Mouse (Mus musculus): ENCODE data around the gene Ttll1.

The Ttll1 gene

DNA sequence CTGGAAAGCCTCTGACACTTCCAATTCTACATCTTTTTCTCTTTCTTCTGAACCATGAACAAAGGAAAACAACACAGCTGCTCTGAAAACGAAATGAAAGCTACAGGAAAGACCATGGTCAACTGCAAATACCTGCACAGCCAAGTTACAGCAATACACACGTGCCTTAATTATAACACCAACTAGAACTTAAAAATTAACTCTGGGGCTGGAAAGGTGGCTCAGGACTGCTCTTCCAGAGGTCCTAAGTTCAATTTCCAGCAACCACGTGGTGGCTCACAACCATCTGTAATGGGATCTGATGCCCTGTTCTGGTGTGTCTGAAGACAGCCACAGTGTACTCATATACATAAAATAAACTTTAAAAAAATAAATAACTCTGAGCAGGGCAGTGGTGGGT lies 55.7 kb downstream of the Ttll1 start:
- no peak for DNase-seq (ENCODE audit: low read depth, low spot score)

DNA sequence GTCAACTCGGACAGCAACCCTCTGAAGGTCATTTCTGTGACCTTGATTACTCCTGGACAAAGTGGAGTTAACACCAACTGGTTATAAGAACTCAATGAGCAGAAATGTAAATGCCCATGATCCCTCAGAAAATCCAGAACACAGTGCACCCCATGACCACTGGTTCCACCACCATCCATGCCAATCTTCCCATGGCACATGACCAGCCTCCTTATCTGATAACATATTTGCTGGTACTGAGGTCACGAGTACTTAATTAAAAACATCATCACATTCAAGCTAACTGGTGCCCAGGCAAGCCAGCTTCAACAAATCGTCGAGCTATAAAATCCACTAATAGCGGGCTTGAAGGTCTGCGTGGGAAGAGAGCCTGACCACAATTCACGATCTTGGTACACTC lies 56.3 kb downstream of the Ttll1 start:
- no peak for DNase-seq (ENCODE audit: low read depth, low spot score)

DNA sequence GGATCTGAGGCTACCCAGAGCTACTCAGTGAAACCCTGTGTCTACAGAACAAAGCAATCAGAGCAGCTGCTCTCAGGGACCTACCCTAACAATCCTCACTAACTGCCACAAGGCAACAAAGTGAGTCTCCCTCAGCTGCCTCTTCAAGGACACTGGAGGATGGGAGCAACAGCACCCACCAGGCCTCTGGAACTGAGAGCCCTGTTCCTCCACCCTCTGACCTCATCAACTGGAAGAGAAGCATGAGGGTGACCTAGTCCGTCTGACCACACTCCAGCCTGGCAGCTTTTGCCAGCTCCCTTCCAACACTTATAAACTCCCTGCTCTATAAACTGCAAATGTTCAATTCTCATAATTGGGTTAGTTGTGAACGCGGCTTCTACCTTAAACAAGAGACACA lies 56.8 kb downstream of the Ttll1 start:
- no peak for DNase-seq (ENCODE audit: low read depth, low spot score)

DNA sequence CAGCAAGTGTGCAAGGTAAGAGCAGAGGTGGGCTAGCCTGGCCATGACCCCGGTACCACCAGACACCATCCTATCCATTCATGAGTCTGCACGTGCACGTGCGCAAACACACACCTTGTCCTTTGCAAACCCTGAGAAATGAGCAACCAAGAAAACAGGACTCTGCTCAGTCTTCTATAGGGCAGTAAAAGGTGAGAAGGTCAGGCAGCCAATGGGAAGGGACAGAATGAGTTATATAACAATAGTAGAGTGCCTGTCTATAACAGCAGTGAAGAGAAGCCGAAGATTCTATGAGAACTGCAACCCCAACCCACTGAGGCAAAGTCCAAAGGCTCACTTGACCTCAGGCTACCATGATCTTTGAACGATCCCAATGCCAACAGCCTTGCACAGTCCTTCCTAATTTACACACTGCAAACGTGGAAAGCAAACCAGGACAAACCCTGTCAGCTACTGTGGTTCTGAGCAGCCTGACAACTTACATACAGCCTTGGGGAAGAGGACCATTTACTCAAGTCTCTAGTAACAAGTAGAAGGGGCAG lies 58.4 kb downstream of the Ttll1 start:
- DNase-seq (ENCODE audit: low read depth, low spot score): no peak

DNA sequence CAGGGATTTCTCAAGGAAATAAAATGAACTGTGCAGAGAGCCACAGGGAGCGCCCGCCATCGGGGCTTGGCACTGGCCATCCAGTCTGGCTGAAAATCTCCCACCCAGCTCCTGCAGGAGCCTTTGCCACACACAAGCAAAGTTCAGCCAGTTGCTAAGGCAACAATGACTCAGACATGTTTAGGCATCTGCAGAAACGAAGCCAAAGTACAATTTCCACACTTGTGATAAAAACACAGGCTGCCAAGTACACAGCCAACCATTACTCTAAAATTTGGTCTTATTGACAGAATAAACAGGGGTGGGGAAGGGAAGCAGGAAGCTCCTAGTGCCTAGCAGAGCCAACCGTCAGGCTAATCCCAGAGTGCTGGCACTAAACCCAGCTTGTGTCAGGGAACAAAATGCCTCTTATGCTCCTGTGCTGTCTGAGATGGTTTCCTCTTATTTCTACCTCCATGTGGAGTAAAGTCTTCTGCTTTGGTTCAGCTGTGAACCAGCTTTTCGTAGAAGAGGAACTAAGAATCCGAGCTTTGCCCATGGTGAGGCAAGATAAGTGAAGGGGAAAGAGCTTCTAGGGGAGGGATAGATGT lies 59.0 kb downstream of the Ttll1 start:
- DNase-seq (ENCODE audit: low read depth, low spot score): no peak

DNA sequence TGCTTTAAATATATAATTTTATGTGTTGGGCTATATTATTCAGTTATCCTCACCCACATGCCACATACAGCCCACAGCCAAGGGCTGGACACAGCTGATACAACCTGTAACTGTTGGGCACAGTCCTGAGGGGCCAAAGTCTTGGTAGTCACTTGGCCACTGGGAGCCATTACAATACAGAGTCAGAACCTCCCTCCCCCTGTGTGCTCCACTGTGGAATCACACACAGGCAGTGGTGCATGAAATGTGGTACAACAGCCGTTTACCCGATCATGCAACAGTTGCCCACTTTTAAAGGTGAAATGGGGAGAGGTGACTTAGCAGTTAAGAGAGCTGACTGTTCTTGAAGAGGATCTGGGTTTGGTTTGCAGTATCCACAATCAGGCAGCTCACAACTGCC lies 60.7 kb downstream of the Ttll1 start:
- DNase-seq (ENCODE audit: low read depth, low spot score): no peak

DNA sequence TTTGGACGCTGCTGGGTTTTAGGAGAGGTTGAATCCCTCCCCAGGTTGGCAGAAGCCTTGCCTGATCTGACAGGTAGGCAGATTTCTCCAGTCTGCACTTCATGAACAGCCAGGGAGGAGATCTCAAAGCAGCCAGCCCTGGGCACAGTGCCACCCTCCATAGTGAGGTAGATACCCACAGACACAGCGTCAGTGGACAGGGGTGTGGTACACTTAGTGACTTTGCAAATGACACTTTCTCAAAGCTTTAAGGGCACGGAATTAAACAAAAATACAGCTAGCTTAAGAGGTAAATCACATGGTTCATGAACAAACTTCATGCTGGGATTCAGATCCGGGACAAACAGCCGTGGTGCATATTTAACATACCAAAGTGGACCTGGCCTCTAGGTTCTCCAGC lies 62.0 kb downstream of the Ttll1 start:
- DNase-seq (ENCODE audit: low read depth, low spot score): no peak

DNA sequence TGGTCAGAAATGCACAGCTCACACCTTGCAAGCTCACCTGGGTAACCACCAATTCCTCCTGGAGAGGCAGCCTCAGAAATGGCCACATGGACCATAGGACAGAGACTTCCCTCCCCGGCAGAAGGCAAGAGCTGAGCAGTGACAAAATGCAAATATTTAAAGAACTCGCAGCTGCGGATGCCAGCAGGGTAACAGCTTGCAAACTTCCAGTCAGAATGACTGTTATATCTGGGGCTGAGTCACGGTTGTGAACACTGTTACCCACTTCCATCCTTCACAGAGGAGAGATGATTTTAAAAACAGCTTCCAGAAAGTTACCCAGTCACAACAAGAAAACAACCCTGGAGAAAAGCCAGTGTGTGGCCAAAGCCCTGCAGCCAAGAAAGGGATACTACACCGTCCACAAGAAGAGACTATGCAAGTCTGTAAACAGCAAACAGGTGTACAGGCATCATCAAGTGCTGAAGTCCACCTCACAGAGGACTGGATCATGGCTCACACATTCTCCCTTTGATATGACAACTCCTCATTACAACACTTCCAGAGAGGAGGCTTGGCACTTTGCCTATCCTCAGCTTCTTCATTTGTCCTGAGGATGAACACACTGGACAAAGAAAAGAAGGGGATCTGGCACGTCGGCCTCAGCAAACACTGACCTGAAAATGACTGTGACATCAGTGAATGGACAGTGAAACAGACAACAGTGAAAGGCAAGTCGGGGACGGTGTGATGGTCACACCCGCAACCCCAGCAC lies 62.7 kb downstream of the Ttll1 start:
- no peak for DNase-seq (ENCODE audit: low read depth, low spot score)

DNA sequence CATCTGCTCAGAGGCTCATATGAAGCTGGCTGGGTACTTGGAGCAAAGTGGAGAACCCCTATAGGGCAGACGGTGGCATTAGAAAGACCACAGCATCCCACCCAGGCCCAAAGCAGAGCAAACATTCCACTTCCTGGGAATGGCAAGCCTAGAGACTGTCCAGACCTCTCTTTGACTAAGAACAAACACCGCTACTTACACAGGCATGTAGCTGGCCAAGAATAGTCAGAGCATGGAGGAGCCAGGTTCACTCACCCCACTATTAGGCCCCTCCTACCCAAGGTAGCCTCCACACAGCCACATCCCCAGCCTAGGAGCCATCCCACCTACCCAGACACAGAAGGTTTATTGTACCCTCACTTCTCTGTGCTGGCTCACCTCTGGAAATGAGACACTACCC lies 64.8 kb downstream of the Ttll1 start:
- DNase-seq (ENCODE audit: low read depth, low spot score): no peak

DNA sequence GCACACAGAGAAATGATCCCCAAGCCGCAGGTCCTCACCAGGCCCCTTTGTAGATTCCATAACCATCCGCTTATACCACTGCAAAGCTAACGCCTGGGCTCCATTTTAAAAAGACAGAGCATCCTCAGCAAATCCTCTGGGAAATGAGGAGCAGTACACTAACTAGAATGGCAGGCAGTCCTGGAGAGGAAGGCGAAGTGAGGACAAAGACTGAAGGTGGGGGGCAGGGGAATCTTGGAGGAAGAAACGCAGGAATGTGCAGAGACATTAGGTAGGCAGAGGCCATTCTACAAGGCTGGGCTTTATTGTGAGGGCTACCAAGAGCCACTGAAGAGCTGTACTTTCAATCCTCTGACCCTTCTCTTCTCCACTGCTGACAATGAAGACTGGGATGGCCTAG lies 65.3 kb downstream of the Ttll1 start:
- no peak for DNase-seq (ENCODE audit: low read depth, low spot score)

DNA sequence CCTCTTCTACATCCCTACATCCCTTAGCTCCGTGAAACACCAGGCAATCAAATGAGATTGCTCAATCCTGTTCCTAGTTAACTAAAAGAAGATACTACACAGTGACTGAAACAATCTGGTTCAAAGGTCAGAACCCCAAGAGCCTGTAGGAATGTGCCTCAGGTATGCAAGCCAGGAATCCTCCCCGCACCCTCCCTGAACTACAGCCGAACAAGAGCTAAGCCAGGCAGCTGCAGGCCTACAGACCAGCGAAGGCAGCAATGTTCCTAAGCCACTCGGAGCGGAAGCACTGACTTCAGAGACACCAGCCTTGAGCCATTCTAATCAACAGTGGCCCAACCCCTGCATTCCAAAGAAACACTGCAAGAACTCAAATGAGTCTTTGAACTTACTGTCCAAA lies 66.3 kb downstream of the Ttll1 start:
- DNase-seq (ENCODE audit: low read depth, low spot score): no peak

DNA sequence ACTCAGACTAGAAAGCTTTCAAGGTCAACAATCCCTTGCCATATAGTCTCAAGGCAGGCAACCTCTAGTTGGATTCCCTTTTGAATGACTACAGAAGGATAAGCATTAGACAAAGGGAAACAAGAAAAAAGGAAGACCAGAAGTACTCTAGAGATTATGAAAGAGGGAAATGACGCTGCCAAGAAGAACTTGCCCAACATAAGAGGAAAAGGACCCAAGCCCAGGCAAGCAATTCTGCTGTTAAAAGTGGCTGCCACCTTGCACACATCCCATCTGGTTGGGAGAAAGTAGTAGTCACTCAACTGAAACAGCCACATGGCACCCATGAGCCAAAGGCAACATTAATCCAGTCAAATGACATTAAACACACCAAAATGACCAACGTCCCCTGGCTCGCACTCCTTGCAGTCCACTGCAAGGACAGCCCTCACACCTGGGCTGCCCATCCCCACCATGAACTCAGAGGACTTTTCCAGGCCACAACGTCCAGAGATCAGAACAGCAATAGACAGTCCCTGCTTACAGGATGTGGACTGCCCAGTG lies 68.1 kb downstream of the Ttll1 start:
- no peak for DNase-seq (ENCODE audit: low read depth, low spot score)

DNA sequence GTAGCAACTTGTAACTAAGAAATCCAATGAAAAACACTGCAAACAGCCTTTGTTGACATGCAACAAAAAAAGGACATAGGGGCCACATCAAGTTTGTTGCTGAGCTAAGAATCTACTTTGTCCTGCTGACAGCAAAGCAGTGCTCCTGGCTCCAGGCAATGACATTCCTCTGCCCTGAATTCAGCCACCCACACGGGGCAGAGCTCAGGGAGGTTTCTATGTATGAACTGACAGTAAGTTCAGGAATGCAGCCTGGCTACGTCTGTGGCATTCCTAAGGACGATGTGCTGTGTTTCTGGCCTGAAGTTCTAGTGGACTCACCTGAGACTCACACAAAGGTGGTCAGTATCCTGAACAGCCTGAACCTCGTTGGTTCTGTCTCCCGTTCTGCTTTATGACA lies 70.0 kb downstream of the Ttll1 start:
- no peak for DNase-seq (ENCODE audit: low read depth, low spot score)

DNA sequence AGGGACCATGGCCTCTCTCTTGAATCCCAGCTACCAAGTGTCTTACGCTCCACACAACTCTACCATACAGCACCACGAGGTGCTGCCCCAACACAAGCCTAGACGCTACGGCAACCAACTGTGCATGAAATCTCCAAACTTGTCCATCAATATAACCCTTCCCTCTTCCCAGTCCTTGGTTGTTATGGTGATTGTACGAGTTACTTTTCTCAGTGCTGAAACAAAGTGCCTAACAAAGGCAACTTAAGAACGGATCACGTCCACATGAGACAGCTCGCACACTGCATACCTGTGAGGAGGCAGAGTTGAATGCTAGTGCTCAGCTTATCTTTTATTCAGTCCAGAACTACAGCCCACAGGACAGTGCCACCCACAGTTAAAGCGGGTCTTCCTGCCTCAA lies 74.2 kb downstream of the Ttll1 start:
- DNase-seq (ENCODE audit: low read depth, low spot score): no peak

DNA sequence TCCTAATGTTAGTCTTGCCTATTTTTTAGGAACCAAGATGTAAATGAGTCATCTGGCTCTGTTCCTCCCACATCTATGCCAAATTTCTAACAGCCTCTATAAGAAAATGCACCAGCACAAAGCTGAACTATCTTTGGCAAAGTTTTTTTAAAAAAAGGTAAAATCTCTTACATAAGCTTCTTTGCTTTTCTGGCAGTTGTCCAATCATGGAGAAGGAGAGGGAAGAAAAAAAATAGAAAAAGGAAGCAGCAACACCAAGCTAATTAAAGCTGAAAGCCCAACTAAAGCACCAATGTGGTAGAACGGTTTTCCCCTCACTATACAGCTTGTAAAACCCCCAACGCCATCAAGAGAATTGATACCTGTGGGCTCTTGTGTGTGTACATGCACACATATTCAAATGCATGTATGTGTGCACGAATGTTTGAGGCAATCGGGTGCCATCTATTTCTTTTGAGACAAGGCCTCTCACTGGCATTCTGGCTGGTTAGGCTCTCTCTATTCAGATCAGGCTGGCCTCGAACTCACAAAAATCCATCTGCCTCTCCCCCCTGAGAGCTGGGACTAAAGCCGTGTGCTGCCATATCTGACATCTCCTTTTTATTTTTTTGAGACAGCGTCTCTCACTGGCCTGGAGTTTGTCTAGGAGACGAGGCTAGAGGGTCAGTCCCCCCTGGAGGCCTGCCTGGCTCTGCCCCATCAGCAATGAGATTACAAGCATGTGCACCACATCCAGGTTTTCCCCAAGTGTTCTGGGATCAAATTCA lies 75.2 kb downstream of the Ttll1 start:
- peak; percentile 4 for DNase-seq (ENCODE audit: low read depth, low spot score)

DNA sequence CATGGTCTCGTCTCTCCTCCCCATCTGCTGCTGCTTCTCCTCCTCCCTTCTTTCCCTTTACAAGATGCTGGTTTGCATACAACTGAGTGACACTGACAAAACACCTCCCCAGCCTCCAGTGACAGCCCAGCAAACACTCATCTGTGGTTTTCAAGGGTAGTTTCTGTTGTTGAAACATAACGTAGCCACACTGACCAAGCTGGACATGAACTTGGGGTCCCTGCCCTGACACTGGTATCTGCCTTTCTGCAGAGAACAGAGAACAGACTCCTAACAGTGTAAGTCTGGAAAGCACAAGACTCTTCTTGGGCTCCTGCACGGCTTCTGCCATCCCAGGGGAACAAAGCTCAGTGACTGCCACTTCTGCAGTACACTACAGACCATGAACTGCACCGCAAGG lies 76.0 kb downstream of the Ttll1 start:
- DNase-seq (ENCODE audit: low read depth, low spot score): no peak
